Mouse (Mus musculus) cerebellum, adult 8-10 months (tissue): ENCODE measurements around the gene Fam13a.

Experiments
- DNase-seq: peaks from one replicate; pipeline ENCODE4 v3.0.0; 2022

Fam13a gene

DNA sequence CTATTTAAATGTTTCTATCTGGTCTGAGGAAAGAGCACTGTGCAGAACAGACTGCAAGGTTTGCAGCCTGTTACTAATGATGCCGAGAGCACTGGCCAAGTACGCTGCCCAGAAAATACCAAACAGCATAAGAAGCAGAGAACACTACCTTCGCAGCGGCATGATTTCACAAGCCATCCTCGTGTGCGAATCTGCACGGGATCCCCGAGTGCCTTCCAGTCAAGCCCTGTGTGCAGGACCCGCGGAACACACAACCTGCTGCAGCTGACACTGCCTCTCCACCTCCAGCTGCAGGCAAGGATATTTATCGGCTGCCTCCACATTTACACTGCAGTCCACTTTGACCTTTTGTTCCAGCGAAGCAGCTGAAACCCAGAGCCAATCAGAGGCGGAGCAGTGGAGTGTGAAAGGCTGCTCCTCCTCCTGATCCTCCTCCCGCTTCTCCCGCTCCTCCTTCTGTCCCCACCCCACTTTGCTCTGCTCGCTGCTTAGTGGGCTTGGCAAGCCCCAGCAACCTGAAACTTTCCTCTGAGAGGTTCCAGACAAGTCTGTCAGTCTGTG is at the start of gene Fam13a:
Gene Fam13a (minus strand): TSS at position 386 of the 561 bp plus-strand sequence.
- DNase-seq, result peak; percentile 56

DNA sequence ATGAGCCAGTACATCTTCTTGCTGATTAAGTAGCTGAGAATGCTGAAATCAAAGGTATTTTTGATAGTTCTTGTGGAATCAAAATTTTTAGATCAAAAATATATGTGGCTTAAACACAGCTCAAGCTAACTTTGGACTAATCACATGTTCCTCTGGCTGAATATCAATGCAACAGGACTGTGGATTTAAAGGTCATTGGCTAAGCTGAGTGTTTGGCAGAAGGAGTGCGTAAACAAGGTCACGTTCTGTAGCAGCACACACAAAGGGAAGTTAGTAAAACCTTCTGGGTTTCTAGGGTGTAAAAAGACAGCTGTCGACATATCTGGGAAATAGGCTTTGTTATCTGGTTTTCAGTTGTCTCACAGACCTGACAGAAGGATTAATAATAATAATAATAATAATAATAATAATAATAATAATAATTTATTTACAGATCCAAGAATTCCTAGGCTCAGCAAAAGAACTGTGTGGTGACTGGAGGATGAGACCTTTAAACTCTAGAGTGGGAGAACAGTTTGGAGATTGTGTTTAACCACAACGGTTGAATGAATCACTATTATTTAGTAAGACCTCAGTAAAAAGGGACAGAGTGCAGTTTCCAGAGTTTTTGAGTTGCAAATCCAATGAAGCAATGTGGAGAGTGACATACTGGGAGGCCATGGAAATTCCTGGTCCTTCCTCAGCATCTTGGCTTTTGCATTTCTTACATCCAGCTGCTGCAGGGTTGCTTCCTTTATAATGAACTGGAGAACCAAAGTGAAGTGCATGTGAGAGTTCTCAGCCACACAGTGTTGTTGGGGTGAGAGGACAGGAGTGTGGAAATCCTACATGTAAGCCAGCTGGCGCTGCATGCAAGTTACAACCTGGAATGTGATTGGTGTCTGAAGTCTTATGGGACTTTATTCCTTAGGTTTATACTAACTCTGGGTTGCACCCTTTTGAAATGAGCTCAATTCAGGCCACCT is 48.0 kb upstream of the Fam13a start:
- no peak for DNase-seq

DNA sequence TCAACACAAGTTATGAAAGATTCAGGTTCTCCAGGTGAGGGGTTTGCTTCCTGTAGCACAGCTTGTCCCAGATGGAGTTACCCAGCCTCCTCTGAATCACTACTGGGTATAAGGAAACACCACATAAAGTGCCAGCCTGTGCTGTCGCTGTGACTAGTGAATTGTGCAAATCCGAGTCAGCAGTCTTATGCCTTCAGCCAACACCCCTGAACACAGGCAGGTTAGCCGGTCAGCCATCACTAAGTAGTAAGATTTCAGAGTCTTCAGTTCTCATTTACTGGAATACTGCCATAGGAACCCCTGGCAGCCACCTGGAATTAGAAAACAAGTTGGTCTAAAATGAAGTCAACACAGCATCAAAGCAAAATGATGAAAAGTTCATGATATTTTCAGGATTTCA is 47.3 kb upstream of the Fam13a start:
- no peak for DNase-seq

DNA sequence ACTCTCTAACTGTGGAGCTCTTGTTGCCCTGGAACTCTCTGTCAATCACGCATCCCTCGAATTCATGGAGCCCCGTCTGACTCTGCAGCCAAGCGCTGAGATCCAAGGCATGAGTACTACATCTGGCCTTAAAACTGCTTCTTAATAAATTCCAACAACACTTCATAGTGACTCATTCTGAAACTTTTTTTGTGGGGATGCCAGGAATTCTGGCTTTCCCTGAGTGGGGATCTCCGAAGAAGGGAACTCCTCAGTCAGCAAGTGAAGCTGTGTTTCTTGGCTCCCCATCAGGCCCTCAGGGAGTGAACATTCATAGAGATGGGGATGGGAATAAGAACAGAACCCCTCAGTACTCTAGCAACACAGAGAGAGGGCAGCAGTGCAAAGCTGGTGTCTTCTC is 43.8 kb upstream of the Fam13a start:
- no peak for DNase-seq

- DNase-seq, result no peak
Measured at GRCm38 (mm10) chr6:59064440-59064839, 40.1 kb upstream of the Fam13a start.

GRCm38 (mm10) chr6:59053232-59053631 is 28.9 kb upstream of the Fam13a start:
- no peak for DNase-seq

DNA sequence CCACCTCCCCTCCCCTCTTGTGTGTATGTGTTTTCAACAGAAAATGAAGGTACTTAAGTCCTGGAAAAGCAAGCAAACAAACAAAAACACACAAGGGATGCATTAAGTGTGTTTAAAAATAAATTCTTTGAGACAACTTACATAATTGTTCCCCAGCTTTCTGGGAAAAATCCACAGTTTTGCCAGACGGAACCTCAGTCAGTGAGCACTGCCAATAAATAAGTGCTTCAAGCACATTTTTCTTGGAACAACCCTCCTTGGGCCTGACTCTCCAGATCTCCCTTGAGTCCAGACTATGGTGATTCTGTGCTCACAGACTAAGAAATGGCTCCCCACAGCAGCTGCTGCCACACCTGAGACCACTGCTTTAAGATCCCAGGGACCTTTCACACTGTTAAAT is 15.4 kb upstream of the Fam13a start:
- no peak for DNase-seq

DNA sequence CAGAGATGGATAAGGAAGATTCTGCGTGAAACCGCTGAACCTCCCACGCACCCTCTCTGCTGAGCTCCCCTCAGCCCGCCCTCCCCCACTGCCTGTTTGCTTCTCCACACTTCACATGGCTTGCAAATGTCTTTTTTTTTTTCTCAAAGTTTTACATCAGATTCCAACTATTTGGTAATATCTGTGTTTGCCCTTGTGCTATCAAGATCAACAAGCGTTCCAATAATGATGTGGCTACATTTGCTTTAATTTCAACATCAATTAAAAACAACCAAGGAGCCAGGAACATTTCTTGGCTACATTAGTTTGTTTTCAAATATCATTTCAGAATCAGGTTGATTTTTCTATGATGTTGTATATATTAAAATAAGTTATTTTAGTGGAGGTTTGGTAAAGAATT is 8.4 kb upstream of the Fam13a start:
- DNase-seq, result no peak

DNA sequence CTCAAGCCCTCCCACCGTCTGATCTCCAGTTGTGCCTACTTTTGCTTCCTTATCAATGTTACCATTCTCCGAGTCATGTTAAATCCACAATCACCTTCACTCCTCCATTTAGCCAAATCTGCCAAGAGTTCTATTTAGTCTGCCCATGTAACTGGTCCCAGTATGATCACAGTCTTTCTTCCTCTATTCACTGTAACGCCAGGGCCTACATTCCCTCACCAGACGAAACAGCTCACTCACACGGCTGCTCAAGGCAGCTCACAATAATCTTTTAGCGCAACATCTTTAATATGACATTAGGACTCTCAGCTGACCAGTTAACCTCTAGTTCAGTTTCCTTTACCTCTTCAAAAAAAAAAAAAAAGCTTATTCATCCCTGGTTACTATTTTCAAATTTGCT is 7.2 kb upstream of the Fam13a start:
- DNase-seq, result no peak

DNA sequence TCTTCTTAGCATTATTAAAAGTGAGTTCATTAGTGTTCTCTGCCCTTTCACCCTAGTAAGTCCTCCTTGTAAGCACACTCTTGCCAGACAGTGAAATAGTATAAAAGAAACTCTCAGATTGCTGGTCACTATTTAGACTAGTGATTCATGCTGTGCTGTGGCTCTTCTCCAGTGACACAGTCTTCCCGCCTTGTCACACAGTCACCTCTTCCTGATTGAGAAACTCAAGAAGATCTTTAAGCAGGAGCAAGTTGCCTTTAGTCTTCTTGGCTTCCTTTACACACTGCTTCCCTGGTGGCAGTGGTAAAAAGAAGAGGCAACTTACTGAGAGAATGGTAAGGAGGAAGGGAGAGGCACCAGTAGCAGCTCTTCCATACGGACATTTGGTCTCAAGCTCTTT is 6.3 kb upstream of the Fam13a start:
- no peak for DNase-seq

- no peak for DNase-seq
Measured at GRCm38 (mm10) chr6:59030037-59030436, 5.7 kb upstream of the Fam13a start.

DNA sequence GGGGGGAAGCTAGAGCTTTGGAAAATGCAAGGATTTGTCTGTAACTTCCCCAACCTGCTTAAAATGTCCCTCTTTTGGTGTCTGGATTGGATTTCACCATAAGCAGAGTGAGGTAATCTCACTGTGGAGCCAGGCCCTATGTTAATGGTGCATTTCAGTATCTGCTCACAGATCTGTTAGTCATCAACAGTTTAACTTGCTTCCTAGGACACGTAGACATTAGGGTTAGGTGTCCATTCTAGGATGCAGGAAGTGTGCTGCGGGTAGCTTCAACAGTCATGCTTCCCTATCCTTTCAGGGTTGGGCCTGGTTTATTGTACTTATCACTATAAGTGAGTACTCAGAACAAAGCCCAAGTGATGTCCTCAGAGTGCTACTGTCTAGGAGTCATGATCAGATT is 4.5 kb upstream of the Fam13a start:
- no peak for DNase-seq

GRCm38 (mm10) chr6:59024806-59025205 is 457 bp upstream of the Fam13a start:
- DNase-seq, result no peak

GRCm38 (mm10) chr6:59023455-59024163 is 740 bp downstream of the Fam13a start:
- no peak for DNase-seq

DNA sequence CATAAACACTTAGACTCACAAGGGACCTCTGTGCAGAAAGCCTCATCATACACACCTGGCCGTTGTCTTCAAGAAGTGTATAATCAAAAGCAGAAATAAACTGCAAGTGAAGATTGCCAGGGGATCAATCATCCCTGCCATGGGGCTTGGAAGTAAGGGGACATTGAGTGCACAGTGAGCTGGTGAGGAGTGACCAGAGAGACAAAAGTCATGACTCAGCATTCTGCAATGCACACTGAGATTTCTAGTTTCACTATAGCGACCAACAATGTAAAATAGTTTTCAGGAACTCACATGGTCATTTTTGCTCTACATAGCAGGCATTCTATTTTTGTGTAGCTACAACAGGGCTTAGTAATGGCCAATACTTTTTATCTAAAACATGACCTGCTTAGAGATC is 1.7 kb downstream of the Fam13a start:
- DNase-seq, result no peak

DNA sequence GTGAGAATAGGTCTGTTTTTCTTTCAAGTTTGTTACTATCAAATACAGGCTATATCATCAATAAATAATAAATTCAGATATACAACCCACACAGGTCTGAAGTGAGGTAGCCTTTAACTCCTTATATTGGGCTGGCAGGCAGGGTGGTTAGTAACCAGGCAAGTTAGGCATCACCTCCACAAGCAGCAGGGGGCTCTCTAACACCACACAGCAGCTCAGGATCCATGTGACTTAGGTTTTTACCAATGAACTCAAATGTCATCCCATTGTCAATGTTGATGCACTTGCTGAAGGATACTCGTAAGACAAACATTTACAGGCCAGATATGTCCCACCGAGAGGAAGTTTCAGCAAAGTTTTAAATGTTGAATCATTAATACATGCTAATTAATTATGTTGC is 4.0 kb downstream of the Fam13a start:
- no peak for DNase-seq

DNA sequence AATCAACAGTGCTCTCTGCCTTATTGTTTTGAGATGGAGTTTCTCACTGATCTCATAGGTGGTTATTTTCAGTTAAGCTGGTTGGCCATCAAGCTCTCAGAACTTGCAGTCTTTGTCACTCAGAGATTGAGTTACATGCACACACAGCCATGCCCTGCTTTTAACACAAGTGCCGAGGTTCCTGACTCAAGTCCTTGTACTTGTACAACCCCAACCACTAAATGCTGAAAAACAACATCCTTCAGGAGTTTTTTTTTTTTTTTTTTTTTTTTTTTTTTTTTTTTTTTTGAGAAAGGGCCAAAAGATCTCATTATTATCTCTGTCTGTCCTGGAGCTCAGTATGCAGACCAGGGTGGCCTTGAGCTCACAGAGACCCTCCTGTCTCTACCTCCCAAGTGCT is 4.5 kb downstream of the Fam13a start:
- DNase-seq, result no peak

DNA sequence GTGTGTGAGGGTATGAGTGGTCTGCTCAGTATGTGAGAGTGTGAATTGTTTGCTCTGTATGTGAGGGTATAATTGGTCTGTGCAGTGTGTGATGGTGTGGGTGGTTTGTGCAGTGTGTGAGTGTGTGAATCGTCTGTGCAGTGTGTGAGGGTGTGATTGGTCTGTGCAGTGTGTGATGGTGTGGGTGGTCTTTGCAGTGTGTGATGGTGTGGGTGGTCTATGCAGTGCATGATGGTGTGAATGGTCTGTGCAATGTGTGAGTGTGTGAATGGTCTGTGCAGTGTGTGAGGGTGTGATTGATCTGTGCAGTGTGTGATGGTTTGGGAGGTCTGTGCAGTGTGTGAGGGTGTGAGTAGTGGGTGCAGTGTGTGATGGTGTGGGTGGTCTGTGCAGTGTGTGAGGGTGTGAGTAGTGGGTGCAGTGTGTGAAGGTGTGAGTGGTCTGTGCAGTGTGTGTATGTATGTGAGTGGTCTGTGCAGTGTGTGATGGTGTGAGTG is 8.0 kb downstream of the Fam13a start:
- DNase-seq, result no peak

DNA sequence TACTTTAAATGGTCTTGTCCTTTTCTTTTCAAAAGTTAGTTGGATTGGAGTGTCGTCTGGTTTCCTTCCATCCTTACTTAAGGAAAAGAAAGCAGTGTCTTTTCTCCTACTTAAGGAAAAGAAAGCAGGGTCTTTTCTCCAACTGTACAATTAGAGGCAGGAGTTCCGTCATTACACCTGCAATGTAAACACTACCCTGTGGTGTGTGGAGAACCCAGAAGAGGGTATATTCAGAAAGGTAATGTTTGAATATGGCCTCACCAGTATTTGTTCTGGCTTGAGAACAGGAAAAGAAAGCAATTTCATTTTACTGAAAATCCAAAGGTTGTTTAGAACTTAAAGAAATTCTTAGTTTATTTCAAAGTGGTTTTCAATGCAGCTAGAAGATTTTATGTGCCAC is 9.6 kb downstream of the Fam13a start:
- no peak for DNase-seq

DNA sequence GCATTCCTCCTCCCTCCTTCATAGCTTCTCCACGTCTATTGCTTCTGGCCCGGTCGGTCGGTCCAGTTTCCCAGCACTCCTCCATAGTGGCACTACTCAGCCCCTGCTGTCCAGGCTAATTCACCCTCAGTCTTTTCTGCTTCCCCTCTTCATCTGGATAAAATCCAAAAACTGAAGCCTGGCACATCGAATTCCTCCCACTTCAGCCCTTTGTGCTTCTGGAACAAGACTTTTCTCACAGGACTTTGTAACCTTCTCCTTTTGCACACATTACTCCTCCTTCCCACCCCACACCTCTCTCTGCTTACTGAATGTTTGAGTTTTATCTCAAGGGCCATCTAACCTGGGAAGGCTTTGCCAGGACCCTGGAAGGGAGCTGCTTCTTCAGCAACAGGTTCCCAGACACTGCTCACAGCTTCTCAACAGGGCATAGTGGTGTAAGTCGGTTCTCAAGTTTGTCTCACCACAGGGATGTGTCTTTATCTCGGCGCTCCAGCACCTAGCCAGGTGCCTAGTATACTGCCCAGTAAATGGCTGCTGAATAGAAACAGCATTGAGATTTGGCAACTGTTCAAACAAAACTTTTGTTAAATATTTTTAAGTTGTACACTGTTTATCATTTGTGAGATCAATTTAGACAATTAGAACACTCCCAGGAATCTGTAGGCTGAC is 10.1 kb downstream of the Fam13a start:
- no peak for DNase-seq

GRCm38 (mm10) chr6:59010792-59011191 is 13.6 kb downstream of the Fam13a start:
- DNase-seq, result no peak

- no peak for DNase-seq
Measured at GRCm38 (mm10) chr6:59004630-59005029, 19.7 kb downstream of the Fam13a start.

DNA sequence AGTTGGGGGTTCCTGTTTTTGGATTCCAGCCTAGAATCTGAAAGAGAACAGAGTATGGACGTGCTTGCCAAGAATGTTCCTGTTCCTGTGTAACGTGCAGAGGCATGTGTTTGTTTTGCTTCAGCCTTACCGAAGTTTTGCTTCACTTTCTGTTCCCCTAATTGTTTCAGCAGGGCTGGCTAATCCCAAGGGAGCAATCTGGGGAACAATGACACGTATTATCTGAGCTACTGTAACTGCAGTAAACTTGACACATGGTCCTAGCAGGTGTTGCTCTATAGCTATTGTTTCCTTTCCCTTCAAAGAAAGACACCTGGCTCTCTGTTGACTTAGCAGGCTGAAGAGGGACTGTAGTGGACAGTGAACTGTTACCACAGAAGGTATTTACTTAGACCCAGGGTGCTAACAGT is 25.3 kb downstream of the Fam13a start:
- DNase-seq, result no peak
